Mouse (Mus musculus): ENCODE results near the gene Ywhag.
A peak's percentile ranks its signal among the peaks of the same experiment; 100 is the strongest.

Gene Ywhag

DNA sequence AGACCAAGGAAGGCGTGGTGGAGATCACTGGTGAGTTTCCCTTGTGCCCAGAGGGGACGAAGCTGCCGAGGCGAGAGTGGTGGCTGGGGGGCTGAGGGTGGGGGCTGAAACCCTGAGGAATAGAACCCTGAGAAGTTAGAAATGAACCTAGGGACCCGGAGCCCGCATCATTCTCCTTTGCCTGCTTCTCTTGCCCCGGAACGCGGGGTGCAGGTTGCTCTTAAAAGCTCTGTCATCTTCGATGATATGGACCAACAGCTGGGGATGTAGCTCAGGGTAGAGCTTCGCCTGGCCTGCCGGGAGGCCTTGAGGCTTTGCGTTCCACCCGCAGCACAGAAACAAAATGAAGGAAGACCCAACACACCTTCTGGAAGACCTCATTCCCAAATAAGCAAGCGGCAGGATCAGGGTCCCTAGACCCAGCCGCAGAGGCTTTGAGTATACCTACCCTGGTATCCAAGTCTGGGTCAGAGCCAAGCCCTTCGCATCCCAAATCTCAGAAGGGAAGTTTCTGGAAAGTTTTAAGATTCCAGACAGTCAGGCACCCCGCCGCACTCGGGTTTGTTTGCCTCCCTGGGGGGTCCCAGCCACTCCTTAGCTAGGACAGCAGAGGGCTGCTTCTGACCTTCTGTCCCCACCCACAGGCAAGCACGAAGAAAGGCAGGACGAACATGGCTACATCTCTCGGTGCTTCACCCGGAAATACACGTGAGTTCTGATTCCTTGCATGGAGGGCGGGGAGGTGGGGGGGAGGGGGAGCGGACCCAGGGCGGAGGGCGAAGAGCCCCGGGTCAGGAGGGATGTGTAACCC lies 45.8 kb downstream of the Ywhag start:
- no peak for DNase-seq (ENCODE audit: low spot score in 2 of 2)

DNA sequence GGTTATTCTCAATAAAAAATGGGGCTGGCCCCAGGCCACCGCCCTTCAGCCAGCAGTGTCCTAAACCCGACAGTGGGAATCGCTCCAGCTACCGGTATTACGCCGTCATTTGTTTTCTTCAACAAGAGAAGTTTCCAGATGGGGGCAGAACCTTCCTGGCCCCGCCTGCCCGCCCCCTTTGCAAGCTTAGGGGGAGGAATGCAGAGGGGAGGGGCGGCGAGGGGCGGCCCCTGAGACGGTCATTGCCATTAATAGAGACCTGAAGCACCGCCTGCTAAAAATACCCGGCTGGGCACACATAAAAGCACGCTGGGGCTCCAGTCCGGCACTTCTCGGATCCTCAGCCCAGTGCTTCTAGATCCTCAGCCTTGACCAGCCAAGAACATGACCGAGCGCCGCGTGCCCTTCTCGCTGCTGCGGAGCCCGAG lies 46.7 kb downstream of the Ywhag start, which contains the start of gene Hspb1:
Gene Hspb1 (plus strand): TSS at position 245 of the 428 bp plus-strand sequence.
- DNase-seq (ENCODE audit: low spot score in 2 of 2), result no peak

DNA sequence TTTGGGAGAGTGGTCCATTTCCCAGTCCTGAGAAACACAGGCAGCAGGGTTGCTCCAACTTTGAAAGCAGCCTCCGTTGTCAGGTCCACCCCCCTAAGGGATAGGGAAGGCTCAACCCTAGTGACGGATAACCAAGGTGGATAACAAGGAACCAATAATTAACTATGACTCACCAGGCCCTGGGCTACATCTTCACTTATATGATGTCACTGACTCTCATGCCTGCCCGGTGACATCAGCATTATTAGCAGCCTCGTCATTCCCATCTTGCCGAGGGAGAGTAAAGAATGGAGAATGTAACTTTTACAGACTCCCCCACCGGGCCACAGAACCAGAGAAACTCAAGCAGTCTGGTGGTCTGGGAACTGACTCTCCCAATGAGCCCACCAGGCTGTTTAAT lies 49.8 kb downstream of the Ywhag start:
- no peak for DNase-seq (ENCODE audit: low spot score in 2 of 2)

DNA sequence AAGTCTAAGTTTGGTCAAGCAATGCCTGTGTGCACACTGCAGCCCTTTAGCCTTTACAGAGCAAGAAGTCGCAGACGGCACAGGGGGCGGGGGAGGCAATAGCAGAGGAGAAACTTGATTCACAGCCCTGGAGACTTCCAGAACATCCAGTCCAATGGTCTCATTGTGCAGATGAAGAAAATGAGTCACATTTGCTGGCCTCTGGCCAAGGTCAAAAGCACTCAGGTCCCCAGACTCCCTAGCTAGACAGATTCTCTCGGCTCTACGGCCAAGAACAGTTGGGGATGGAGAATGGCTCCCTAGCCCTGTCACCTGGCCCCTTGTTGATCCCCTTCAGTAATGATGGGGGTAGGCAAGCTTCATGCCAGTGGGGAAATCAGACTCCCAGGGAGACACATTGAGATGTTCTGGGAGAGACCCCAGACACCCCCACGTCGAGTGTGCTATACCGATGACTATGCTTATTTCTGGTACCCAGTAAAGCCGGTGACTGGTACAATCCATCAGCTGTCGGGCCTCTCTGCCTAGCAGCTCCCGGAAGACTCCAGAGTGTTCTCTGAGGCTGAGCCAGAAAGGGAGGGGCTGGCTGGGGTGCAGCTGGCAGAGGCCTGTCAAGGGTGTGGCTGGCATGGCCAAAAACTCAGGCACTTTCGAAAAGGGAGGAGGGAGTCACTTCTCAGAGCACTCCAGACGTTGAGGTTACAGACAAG lies 54.8 kb downstream of the Ywhag start:
- no peak for DNase-seq (ENCODE audit: low spot score in 2 of 2)

DNA sequence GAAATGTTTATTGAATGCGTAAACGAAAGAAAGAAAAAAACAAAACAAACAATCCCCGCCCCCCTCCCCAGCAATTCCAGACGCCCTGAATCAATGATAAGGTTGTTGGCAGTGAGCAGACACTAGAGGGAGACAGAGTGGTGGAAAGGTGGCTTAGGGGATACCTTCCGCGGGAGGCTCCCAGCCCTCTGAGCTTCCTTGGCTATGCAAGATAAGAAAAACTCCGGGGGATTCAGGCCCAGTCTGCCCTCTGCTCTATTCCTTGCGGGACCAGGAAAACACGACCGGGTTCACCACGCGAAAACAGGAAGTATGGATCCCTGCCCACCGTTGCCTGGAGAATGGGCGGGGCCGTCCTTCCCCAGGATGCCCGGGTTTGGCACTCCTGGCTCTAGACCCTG lies 56.6 kb downstream of the Ywhag start:
- DNase-seq (ENCODE audit: low spot score in 2 of 2), result no peak

DNA sequence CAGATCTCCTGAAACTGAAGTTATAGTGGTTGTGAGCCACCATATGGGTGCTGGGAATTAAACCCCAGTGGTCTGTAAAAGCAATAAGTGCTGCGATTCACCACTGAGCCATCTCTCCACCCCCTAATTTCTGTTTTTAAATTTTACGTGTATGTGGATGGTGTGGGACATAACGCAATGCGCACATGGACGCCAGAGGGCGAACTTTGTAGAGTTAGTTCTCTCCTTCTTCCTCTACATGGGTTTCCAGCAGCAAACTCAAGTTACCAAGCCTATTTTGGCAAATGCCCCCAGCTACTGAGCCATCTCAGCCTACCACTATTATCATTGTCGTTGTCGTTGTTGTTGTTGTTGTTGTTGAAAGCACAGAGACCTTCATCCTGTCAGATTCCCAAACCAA lies 57.2 kb downstream of the Ywhag start:
- DNase-seq (ENCODE audit: low spot score in 2 of 2), result no peak

DNA sequence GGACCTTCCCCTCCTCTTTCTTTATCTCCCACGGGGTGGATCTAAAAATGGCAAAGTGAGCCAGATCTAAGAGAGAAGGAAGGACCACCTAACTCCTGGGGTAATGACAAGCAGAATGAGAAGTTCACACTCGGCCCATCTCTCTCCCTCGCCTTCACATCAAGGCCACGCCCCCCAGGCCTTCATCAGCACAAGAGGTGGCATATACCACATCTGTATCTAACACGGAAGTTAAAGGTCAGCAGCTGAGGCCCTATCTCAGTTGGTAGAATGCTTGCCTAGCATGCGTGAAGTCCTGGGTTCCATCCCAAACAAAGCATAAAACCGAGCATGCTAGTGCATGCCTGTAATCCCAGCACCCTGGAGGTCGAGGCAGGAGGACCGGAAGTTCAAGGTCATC lies 60.7 kb downstream of the Ywhag start:
- DNase-seq (ENCODE audit: low spot score in 2 of 2), result no peak

DNA sequence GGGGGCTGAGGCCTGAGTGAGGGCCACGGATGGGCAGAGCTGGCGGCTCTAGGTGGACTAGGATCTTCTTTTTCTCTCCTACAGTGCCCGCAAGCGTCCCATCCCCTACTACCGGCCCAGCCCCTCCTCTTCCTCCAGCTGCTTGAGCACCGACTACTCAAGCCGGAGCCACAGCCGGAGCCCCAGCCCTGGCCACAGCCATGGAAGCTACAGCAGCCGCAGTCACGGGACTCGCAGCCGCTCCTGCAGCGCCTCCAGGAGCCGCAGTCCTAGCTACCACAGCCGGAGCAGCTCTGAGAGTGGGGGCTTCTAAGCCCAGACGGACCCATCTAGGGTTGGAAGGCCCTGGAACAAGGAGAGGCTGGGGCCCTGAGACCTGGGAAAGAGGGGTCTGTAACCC lies 61.4 kb downstream of the Ywhag start:
- no peak for DNase-seq (ENCODE audit: low spot score in 2 of 2)

DNA sequence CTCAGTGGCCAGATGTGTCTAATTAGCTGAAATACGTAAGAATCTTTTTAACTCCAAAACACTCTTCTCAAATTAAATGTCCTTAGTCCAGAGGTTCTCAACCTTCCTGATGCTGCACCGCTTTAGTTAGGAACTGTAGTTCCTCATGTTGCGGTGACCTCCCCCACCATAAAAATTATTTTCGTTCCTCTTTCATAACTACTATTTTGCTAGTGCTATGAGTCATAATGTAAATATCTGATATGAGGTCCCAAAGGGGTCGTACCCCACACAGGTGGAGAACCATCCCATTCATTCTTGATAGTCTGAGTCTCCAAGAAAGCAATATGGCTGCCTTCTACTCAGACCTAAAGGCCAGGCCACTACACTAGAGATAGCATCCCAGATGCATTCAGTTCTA lies 63.9 kb downstream of the Ywhag start:
- no peak for DNase-seq (ENCODE audit: low spot score in 2 of 2)

DNA sequence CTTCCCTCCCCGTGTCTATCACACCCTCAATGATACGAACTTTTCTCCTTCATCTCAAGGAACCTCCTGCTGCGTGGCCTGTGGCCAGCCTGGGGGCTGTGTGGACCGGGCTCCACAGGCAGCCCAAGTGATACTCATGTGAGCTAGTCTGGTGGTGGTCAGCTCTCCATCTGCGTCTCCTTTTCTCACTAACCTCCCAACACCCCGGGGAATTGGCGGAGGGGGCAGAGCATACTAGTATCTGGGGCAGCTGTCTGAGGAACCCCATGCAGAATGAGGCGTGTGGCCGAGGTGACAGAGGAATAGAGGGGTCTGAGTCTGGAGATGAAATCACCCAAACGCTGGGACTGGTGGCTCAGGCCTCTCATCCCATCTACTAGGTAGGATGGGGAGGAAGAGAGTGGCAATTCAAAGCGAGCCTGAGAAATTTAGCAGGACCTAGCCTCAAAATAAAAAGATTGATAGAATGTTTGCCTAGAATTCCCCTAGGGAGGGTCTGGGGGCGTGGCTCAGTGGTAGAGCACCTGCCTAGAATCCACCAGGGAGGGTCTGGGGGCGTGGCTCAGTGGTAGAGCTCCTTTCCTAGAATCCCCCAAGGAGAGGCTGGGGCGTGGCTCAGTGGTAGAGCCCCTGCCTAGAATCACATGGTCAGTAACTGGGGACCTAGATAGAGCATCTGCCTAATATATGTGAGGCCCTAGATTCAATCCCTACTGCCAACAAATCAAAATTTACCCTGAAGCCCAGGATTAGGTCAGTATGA lies 64.6 kb downstream of the Ywhag start:
- no peak for DNase-seq (ENCODE audit: low spot score in 2 of 2)

DNA sequence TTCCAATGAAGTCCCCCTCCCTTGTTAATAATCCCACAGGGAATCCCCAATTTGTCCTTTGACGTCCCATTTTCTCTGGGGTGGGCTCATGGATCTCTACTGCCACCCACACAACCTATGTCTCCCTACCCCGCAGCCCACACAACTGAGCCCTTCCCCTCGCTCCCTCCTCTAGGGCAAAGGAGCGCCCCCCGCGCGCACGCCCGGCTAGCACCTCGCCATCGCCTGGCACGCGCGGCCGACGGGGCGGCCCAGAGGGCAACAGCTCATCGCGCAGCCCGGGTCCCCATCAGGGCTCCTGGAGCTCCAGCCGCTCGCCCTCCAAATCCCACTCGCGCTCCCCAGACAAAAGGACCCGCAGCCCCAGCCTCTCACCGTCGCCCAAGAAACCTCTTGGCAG lies 65.8 kb downstream of the Ywhag start:
- no peak for DNase-seq (ENCODE audit: low spot score in 2 of 2)

DNA sequence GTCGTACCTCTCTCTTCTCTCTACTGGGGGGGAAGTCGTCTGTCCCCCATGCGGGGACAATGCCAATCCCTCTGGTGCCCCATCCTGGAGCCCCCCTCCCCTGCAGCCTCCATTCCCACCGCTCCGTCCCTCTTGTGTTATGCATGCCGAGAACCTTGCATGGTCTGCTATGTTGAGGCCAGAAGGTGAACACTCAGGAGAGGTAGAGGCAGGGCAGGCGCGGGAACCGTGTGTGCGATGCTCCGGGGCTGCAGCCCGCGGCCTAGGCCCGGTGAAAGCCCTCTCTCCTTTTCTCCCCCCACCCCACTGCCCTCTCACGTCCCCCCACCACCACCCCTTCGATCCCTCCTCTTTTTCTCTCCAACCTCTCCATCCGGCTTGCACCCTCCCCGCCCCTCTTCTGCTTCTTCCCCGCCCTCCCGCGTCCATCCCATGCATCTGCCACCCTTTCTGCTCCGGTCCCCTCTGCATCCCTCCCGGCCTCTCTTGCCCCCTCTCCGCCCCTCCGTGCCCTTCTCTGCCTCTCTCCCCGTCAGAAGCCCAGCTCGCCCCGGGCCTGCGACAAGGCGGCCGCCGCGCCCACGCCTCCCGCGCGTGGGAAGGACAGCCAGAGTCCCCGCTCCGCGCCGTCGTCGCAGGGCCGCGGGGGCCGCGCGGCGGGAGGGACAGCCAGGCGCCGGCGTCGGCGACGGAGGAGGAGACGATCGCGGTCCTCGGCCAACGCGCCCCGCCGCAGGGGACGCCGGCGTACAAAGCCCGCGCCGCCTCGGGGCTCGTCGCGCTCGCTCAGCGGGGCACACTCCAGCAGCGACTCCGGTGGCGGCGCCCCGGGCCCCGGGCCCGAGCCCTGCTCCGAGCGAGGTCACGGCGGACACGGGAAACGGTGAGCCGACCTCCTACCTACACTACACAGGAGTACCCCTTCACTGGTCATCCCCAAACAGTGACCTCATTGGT lies 66.5 kb downstream of the Ywhag start:
- DNase-seq (ENCODE audit: low spot score in 2 of 2), result peak; percentile 36 to 54

DNA sequence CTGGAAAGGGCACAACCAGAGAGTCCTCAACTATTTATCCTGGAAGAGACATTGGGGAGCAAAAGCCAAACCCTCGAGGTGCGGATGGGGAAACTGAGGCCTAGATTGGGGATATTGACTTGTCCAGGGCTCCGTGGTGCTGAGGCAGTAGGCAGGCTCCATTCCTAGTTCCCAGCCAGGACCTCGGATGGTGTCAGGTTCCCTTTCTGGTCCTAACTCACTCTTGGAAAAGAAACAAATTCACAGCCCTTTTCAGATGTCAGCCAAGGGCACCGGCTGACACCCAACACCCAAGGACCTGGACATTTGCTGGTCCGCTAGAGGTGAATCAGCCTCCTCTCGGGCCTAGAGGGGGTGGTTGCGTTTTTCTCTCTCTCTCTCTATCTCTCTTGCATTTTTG lies 67.8 kb downstream of the Ywhag start:
- DNase-seq (ENCODE audit: low spot score in 2 of 2), result no peak

Data from right cerebral cortex, postnatal 36 days (tissue).